ENCODE assay signal across 11 mouse cellular contexts in the genomic region with DNA sequence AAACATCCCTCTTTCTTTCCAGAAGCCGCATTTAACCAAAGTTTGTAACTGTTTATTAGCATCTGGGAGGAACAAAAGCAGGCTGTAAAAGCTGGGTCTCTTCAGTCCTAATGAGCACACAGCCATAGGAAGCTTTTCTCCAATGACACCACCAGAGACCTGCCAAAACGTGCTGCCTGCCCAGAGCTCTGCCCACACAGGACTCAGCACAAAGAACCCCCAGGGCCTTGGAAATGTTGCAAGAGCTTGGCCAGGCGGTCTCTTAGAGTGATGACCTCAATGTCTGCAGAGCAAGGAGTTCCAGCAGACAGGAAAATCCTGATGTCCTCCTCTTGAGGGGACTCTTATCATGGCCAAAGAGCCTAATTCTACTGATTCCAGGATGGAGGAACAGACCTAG. TPM values are rescaled to one million over a fixed set of nuclear protein-coding genes. Genes with fewer than 3 reads are reported as not detected.
DNase-seq lines count a peak whose midpoint lies in the region; TF ChIP-seq lines count a peak whose summit lies in the region.
"Had no signal": no experiment of that assay in that cellular context is flagged by ENCODE, and none has a peak within 500 bp of the region (broad histone marks: within the 10 kb centered on the region; RNA-seq: fewer than 3 reads in every experiment).

No protein-coding gene starts in this region.

- no peak for TF ChIP-seq POLR2A in myocyte (IDR thresholded peaks at IDR 0.05; ENCODE audit: insufficient read length, low read depth)

- H3K36me3 ChIP-seq in myocyte (ENCODE audit: control insufficient read depth, insufficient read depth): no peaks in the 10 kb centered on the region
- H3K36me3 ChIP-seq: embryonic facial prominence, embryonic 13.5 days; hindbrain, embryonic 13.5 days had no signal

- peak; percentile 9 for DNase-seq in cerebellum, adult 8-10 months
- DNase-seq in cerebellum, adult 9-11 months: no peak
- DNase-seq in retina, postnatal 1 day: peak; percentile 27
- DNase-seq in retina, embryonic 14.5 days (ENCODE audit: low spot score): no peak
- peak; percentile 98 for DNase-seq in fat pad, adult 2 months (ENCODE audit: extremely low read depth, low read depth, low spot score)
- no peak for DNase-seq in kidney, adult 9 months
- DNase-seq in urinary bladder, postnatal 4 days (ENCODE audit: low spot score in 2 of 2): no peak
- DNase-seq: kidney, postnatal 10 days had no signal

- H3K4me2 ChIP-seq in myocyte (ENCODE audit: low read depth): no peak overlapping the region
- H3K4me2 ChIP-seq: embryonic facial prominence, embryonic 13.5 days; hindbrain, embryonic 13.5 days had no signal

- no peak overlapping the region for H3ac ChIP-seq in myocyte (ENCODE audit: control insufficient read depth, insufficient read length)

- H3K27me3 ChIP-seq in myocyte (ENCODE audit: control insufficient read depth, insufficient read depth, insufficient read length): no peaks in the 10 kb centered on the region
- H3K27me3 ChIP-seq: embryonic facial prominence, embryonic 13.5 days; hindbrain, embryonic 13.5 days had no signal

- H3K79me2 ChIP-seq in myocyte (ENCODE audit: control insufficient read depth, insufficient read depth): peaks cover 91% of the 10 kb centered on the region

- H3K4me3 ChIP-seq in myocyte: no peak overlapping the region
- H3K4me3 ChIP-seq: embryonic facial prominence, embryonic 13.5 days; hindbrain, embryonic 13.5 days had no signal

TF ChIP-seq in myocyte, 11 proteins besides CTCF, POLR2A, EP300 and RAD21:
- peak; percentile 76 for TF ChIP-seq CEBPB (IDR thresholded peaks at IDR 0.05; ENCODE audit: insufficient read depth, poor library complexity, severe bottlenecking)
- no peak for TF ChIP-seq MYOD1 (IDR thresholded peaks at IDR 0.05; ENCODE audit: control insufficient read depth in 1 of 3, insufficient read length in 2 of 3, low read depth in 2 of 3)
TF ChIP-seq in myocyte: peak in this region for 1.

RNA-seq across cellular contexts. Expression of a gene that starts 28.5 kb away (rescaled TPM):
- 46.3 TPM for polyA plus RNA-seq in myocyte (2012; fragmentation: generic; extraction: Trizol)

Comparison
In these comparisons a context has a peak if more than half of its experiments do, and no peak if none do; other contexts are left out.
1. DNase-seq: peak in cerebellum, adult 8-10 months (single experiment), retina, postnatal 1 day (single experiment) and fat pad, adult 2 months (single experiment); none in cerebellum, adult 9-11 months (single experiment), retina, embryonic 14.5 days (single experiment), kidney, adult 9 months (single experiment) and urinary bladder, postnatal 4 days (0 of 2).